Mouse (Mus musculus) spleen, adult 18-20 months (tissue): ENCODE data around the gene Hnrnpa1.
A peak's percentile ranks its signal among the peaks of the same experiment; 100 is the strongest.
"Not testable (repeated sequence)": the region's sequence is repeated elsewhere in the genome, so short reads cannot be mapped to it uniquely, and the experiment has no call there.

Experiments used
- DNase-seq, 2 experiments: peaks; one replicate each; pipeline ENCODE4 v3.0.0; 2022; ENCODE audit warnings: mixed read lengths in 2 of 2

Hnrnpa1 gene

GRCm38 (mm10) chr15:103275943-103276342, 35.7 kb downstream of the Hnrnpa1 start:
- DNase-seq = not testable (repeated sequence)

GRCm38 (mm10) chr15:103277949-103278348, 37.7 kb downstream of the Hnrnpa1 start:
- DNase-seq = no peak

GRCm38 (mm10) chr15:103279750-103280149, 39.5 kb downstream of the Hnrnpa1 start:
- DNase-seq = peak in 1 of 2 experiments; percentile 40

GRCm38 (mm10) chr15:103280817-103281464, 40.7 kb downstream of the Hnrnpa1 start:
- DNase-seq = peak in 1 of 2 experiments; percentile 19

GRCm38 (mm10) chr15:103281465-103282205, 41.4 kb downstream of the Hnrnpa1 start:
- DNase-seq = no peak

- peak in 1 of 2 experiments; percentile 37 for DNase-seq
Measured at GRCm38 (mm10) chr15:103284066-103284465, 43.8 kb downstream of the Hnrnpa1 start.

GRCm38 (mm10) chr15:103284647-103285046, 44.4 kb downstream of the Hnrnpa1 start:
- no peak for DNase-seq

- DNase-seq = no peak
Measured at GRCm38 (mm10) chr15:103285778-103286417, 45.7 kb downstream of the Hnrnpa1 start.

GRCm38 (mm10) chr15:103289600-103289999, 49.4 kb downstream of the Hnrnpa1 start:
- DNase-seq = no peak

GRCm38 (mm10) chr15:103290417-103290816, 50.2 kb downstream of the Hnrnpa1 start:
- DNase-seq = no peak

- DNase-seq = no peak
Measured at GRCm38 (mm10) chr15:103290843-103291242, 50.6 kb downstream of the Hnrnpa1 start.

GRCm38 (mm10) chr15:103292673-103293345, 52.6 kb downstream of the Hnrnpa1 start:
- no peak for DNase-seq

- DNase-seq = no peak
Measured at GRCm38 (mm10) chr15:103293375-103293774, 53.1 kb downstream of the Hnrnpa1 start.

GRCm38 (mm10) chr15:103294649-103295048, 54.4 kb downstream of the Hnrnpa1 start:
- no peak for DNase-seq

GRCm38 (mm10) chr15:103295851-103296250, 55.6 kb downstream of the Hnrnpa1 start:
- DNase-seq = no peak
